Mouse (Mus musculus) right cerebral cortex, postnatal 4 days (tissue): ENCODE results near the gene Elovl3.
"Not testable (repeated sequence)": the region's sequence is repeated elsewhere in the genome, so short reads cannot be mapped to it uniquely, and the experiment has no call there.

Experiments
- DNase-seq: peaks from one replicate; pipeline ENCODE4 v3.0.0-alpha.2; 2022

The Elovl3 gene

GRCm38 (mm10) chr19:46131694-46132525, at the start of gene Elovl3:
TSS of gene Elovl3 (plus strand) at chr19:46131897.
- no peak for DNase-seq

GRCm38 (mm10) chr19:46085185-46085584, 46.5 kb upstream of the Elovl3 start:
- DNase-seq, result no peak

GRCm38 (mm10) chr19:46086337-46086736, 45.4 kb upstream of the Elovl3 start:
- DNase-seq, result peak; percentile 72

- no peak for DNase-seq
Observed at GRCm38 (mm10) chr19:46087871-46088270, 43.8 kb upstream of the Elovl3 start.

- DNase-seq, result no peak
Observed at GRCm38 (mm10) chr19:46091641-46092040, 40.1 kb upstream of the Elovl3 start.

GRCm38 (mm10) chr19:46094144-46094543, 37.6 kb upstream of the Elovl3 start:
- no peak for DNase-seq

- DNase-seq, result no peak
Observed at GRCm38 (mm10) chr19:46095291-46095690, 36.4 kb upstream of the Elovl3 start.

GRCm38 (mm10) chr19:46096396-46096795, 35.3 kb upstream of the Elovl3 start:
- DNase-seq, result no peak

GRCm38 (mm10) chr19:46099561-46099960, 32.1 kb upstream of the Elovl3 start:
- no peak for DNase-seq

- no peak for DNase-seq
Observed at GRCm38 (mm10) chr19:46103437-46104186, 28.1 kb upstream of the Elovl3 start.

- DNase-seq, result no peak
Observed at GRCm38 (mm10) chr19:46104187-46104557, 27.5 kb upstream of the Elovl3 start.

- no peak for DNase-seq
Observed at GRCm38 (mm10) chr19:46110214-46110613, 21.5 kb upstream of the Elovl3 start.

- no peak for DNase-seq
Observed at GRCm38 (mm10) chr19:46110781-46111180, 20.9 kb upstream of the Elovl3 start.

- no peak for DNase-seq
Observed at GRCm38 (mm10) chr19:46114617-46115016, 17.1 kb upstream of the Elovl3 start.

- DNase-seq, result no peak
Observed at GRCm38 (mm10) chr19:46119458-46119857, 12.2 kb upstream of the Elovl3 start.

- DNase-seq, result no peak
Observed at GRCm38 (mm10) chr19:46120872-46121271, 10.8 kb upstream of the Elovl3 start.

- DNase-seq, result no peak
Observed at GRCm38 (mm10) chr19:46123876-46124275, 7.8 kb upstream of the Elovl3 start.

- no peak for DNase-seq
Observed at GRCm38 (mm10) chr19:46124651-46125050, 7.0 kb upstream of the Elovl3 start.

GRCm38 (mm10) chr19:46126301-46126700, 5.4 kb upstream of the Elovl3 start:
- DNase-seq, result no peak

- not testable (repeated sequence) for DNase-seq
Observed at GRCm38 (mm10) chr19:46129737-46130136, 2.0 kb upstream of the Elovl3 start.

- DNase-seq, result no peak
Observed at GRCm38 (mm10) chr19:46131283-46131682, 414 bp upstream of the Elovl3 start.

- no peak for DNase-seq
Observed at GRCm38 (mm10) chr19:46132577-46132976, 880 bp downstream of the Elovl3 start.

GRCm38 (mm10) chr19:46135297-46135696, 3.6 kb downstream of the Elovl3 start:
- DNase-seq, result peak; percentile 97
